Mouse (Mus musculus) midbrain, embryonic 11.5 days (tissue): ENCODE data around the gene Vkorc1l1. TPM values are rescaled to one million over a fixed set of nuclear protein-coding genes. Genes with fewer than 3 reads are reported as not detected.

Source experiments
- ATAC-seq: fragments of 200-750 bp; cut with Nextera tagmentation; 2 replicates; pipeline ENCODE4 v1.8.0; 2017; ENCODE audit warnings: moderate TSS enrichment, moderate library complexity; ENCODE audit not compliant: low FRiP score
- DNase-seq: peaks from one replicate; pipeline ENCODE4 v3.0.0; 2015; ENCODE audit warnings: low spot score; ENCODE audit errors: missing footprints
- H3K27ac ChIP-seq: fragments of 300-500 bp; sonication (generic); 2 replicates; pipeline ENCODE4 v1.5.1; 2014; ENCODE audit warnings: low read depth, low read length
- H3K27me3 ChIP-seq: fragments of 300-500 bp; sonication (generic); 2 replicates; pipeline ENCODE4 v1.6.1; 2014; ENCODE audit warnings: mild to moderate bottlenecking, low read length, moderate library complexity, mixed read lengths; ENCODE audit not compliant: control insufficient read depth, insufficient read depth
- H3K36me3 ChIP-seq: fragments of 300-500 bp; sonication (generic); 2 replicates; pipeline ENCODE4 v1.6.1; 2014; ENCODE audit warnings: mild to moderate bottlenecking, low read length, moderate library complexity, mixed read lengths; ENCODE audit not compliant: control insufficient read depth, insufficient read depth
- H3K4me1 ChIP-seq: fragments of 300-500 bp; sonication (generic); 2 replicates; pipeline ENCODE4 v1.6.1; 2014; ENCODE audit warnings: low read length; ENCODE audit not compliant: control insufficient read depth, insufficient read depth
- H3K4me2 ChIP-seq: fragments of 300-500 bp; sonication (generic); 2 replicates; pipeline ENCODE4 v1.6.1; 2014; ENCODE audit warnings: mild to moderate bottlenecking, moderate library complexity
- H3K4me3 ChIP-seq: fragments of 300-500 bp; sonication (generic); 2 replicates; pipeline ENCODE4 v1.5.1; 2014; ENCODE audit warnings: low read depth, low read length
- H3K9ac ChIP-seq: fragments of 300-500 bp; sonication (generic); 2 replicates; pipeline ENCODE4 v1.6.1; 2014; ENCODE audit warnings: low read length
- H3K9me3 ChIP-seq: fragments of 300-500 bp; sonication (generic); 2 replicates; pipeline ENCODE4 v1.6.1; 2016; ENCODE audit warnings: low read length; ENCODE audit not compliant: control insufficient read depth
- WGBS: fragments of 180-500 bp; shearing (Covaris S2); extraction: QIAGEN DNeasy Blood & Tissue Kit; methylation state at CpG from one replicate; pipeline ENCODE4 v1.1.7; 2014; 5-methylcytosine and 5-hydroxymethylcytosine counted together
- polyA plus RNA-seq: library from polyadenylated mRNA; unstranded; fragments of >200 nt; fragmentation: Nextera tagmentation; extraction: Ambion mirVana; gene quantifications from 2 replicates; pipeline ENCODE4 v1.2.1, GENCODE M21; 2014

Gene Vkorc1l1
- polyA plus RNA-seq, 1 experiment from 2014 or later, result 36.8 TPM

GRCm38 (mm10) chr5:130023767-130024539 is 82.2 kb downstream of the Vkorc1l1 start:
- H3K4me3 ChIP-seq, result peak overlapping the region; percentile 50
- no peaks in the 10 kb centered on the region for H3K27me3 ChIP-seq
- H3K27ac ChIP-seq, result no peak overlapping the region
- H3K4me1 ChIP-seq, result no peaks in the 10 kb centered on the region; the same call in 1 of the 2 replicates
- peak overlapping the region; percentile 76 for H3K4me2 ChIP-seq
- no peaks in the 10 kb centered on the region for H3K9me3 ChIP-seq
- no peaks in the 10 kb centered on the region for H3K36me3 ChIP-seq
- DNase-seq (peak; percentile 98), ATAC-seq (peak; percentile 90)
- WGBS, result under 1% methylated on average over 32 of the region's 32 CpGs
- H3K9ac ChIP-seq, result peak overlapping the region; percentile 63

GRCm38 (mm10) chr5:130027134-130027533 is 85.4 kb downstream of the Vkorc1l1 start:
- Histone ChIP-seq H3K9ac (no peak overlapping the region), H3K9me3 (no peaks in the 10 kb centered on the region), H3K36me3 (no peaks in the 10 kb centered on the region), H3K4me2 (no peak overlapping the region), H3K4me3 (no peak overlapping the region), H3K4me1 (peaks cover 2% of the 10 kb centered on the region; the same call in 1 of the 2 replicates), H3K27ac (no peak overlapping the region), H3K27me3 (no peaks in the 10 kb centered on the region)
- WGBS, result 80% methylated on average over 5 of the region's 5 CpGs
- DNase-seq, result no peak
- ATAC-seq, result no peak

GRCm38 (mm10) chr5:130027696-130028095 is 85.9 kb downstream of the Vkorc1l1 start:
- H3K9ac ChIP-seq, result no peak overlapping the region
- H3K4me2 ChIP-seq, result no peak overlapping the region
- DNase-seq (no peak), ATAC-seq (no peak)
- WGBS, result 90% methylated on average over 7 of the region's 7 CpGs
- H3K9me3 ChIP-seq, result no peaks in the 10 kb centered on the region
- no peaks in the 10 kb centered on the region for H3K36me3 ChIP-seq
- no peak overlapping the region for H3K27ac ChIP-seq
- H3K4me3 ChIP-seq, result no peak overlapping the region
- no peaks in the 10 kb centered on the region for H3K27me3 ChIP-seq
- H3K4me1 ChIP-seq, result peaks cover 2% of the 10 kb centered on the region; the same call in 1 of the 2 replicates

GRCm38 (mm10) chr5:130029142-130029897 is 87.5 kb downstream of the Vkorc1l1 start, which contains the start of the genes Asl and Crcp:
Gene Asl (minus strand): TSS chr5:130029247.
Gene Crcp (plus strand): TSS chr5:130029290.
- Histone ChIP-seq H3K9ac (peak within 1 kb of the TSS; percentile 87), H3K27ac (peak within 1 kb of the TSS; percentile 92), H3K36me3 (no peaks in the 10 kb centered on the region), H3K27me3 (no peaks in the 10 kb centered on the region), H3K4me3 (peak within 1 kb of the TSS; percentile 83), H3K4me2 (peak within 1 kb of the TSS; percentile 83), H3K4me1 (peaks cover 2% of the 10 kb centered on the region; the same call in 1 of the 2 replicates), H3K9me3 (no peaks in the 10 kb centered on the region)
- DNase-seq, result peak; percentile 98
- ATAC-seq, result peak; percentile 86
- WGBS, result 2% methylated on average over 51 of the region's 51 CpGs

GRCm38 (mm10) chr5:130031410-130032390 is 89.9 kb downstream of the Vkorc1l1 start:
- Histone ChIP-seq H3K9me3 (no peaks in the 10 kb centered on the region), H3K36me3 (no peaks in the 10 kb centered on the region), H3K27ac (no peak overlapping the region), H3K27me3 (no peaks in the 10 kb centered on the region), H3K4me2 (no peak overlapping the region), H3K9ac (no peak overlapping the region), H3K4me1 (peaks cover 2% of the 10 kb centered on the region; the same call in 1 of the 2 replicates), H3K4me3 (no peak overlapping the region)
- whole genome bisulfite sequencing, result 95% methylated on average over 19 of the region's 19 CpGs
- ATAC-seq (no peak), DNase-seq (peak; percentile 19)

- peak; percentile 2 for DNase-seq
- H3K4me3 ChIP-seq, result no peak overlapping the region
- peaks cover 2% of the 10 kb centered on the region; the same call in 1 of the 2 replicates for H3K4me1 ChIP-seq
- no peak for ATAC-seq
- no peaks in the 10 kb centered on the region for H3K9me3 ChIP-seq
- peaks cover 3% of the 10 kb centered on the region; the same call in 1 of the 2 replicates for H3K36me3 ChIP-seq
- H3K27ac ChIP-seq, result no peak overlapping the region
- WGBS, result 88% methylated on average over 2 of the region's 2 CpGs
- H3K4me2 ChIP-seq, result no peak overlapping the region
- no peaks in the 10 kb centered on the region for H3K27me3 ChIP-seq
- no peak overlapping the region for H3K9ac ChIP-seq
Measured at GRCm38 (mm10) chr5:130033869-130034268, 92.1 kb downstream of the Vkorc1l1 start.

Other genes with a start within 250 kb of the Vkorc1l1 start
- not detected in 2 replicates for gene Sept14, start 233.5 kb upstream of the Vkorc1l1 start, polyA plus RNA-seq
- 180 and 189 TPM in 2 replicates for gene Mrps17, start 226.5 kb upstream of the Vkorc1l1 start, polyA plus RNA-seq
- gene Nipsnap2, start 216.9 kb upstream of the Vkorc1l1 start, polyA plus RNA-seq, result 83.6 and 89.0 TPM in 2 replicates
- 42.2 and 42.3 TPM in 2 replicates for gene Psph, start 154.5 kb upstream of the Vkorc1l1 start, polyA plus RNA-seq
- 48.2 and 53.4 TPM in 2 replicates for gene Sumf2, start 95.0 kb upstream of the Vkorc1l1 start, polyA plus RNA-seq
- gene Chchd2, start 54.5 kb upstream of the Vkorc1l1 start, polyA plus RNA-seq, result 880 and 964 TPM in 2 replicates
- gene Zbed5, start 46.2 kb upstream of the Vkorc1l1 start, polyA plus RNA-seq, result 7.1 and 9.3 TPM in 2 replicates
- 0.18 and 0.22 TPM in 2 replicates for gene Phkg1, start 43.4 kb upstream of the Vkorc1l1 start, polyA plus RNA-seq
- 3.7 and 5.4 TPM in 2 replicates for gene Nupr1l, start 33.4 kb upstream of the Vkorc1l1 start, polyA plus RNA-seq
- 31.8 and 33.9 TPM in 2 replicates for gene Gusb, start 61.1 kb downstream of the Vkorc1l1 start, polyA plus RNA-seq
- 24.2 and 30.1 TPM in 2 replicates for gene Asl, start 87.3 kb downstream of the Vkorc1l1 start, polyA plus RNA-seq
- 41.1 and 42.7 TPM in 2 replicates for gene Crcp, start 87.3 kb downstream of the Vkorc1l1 start, polyA plus RNA-seq
- 64.7 and 68.7 TPM in 2 replicates for gene Tpst1, start 131.4 kb downstream of the Vkorc1l1 start, polyA plus RNA-seq
- gene Kctd7, start 202.9 kb downstream of the Vkorc1l1 start, polyA plus RNA-seq, result 5.3 and 7.0 TPM in 2 replicates
- 24.2 and 30.1 TPM in 2 replicates for gene Rabgef1, start 229.8 kb downstream of the Vkorc1l1 start, polyA plus RNA-seq